Mouse (Mus musculus): ENCODE data around the gene Dohh.

The Dohh gene

DNA sequence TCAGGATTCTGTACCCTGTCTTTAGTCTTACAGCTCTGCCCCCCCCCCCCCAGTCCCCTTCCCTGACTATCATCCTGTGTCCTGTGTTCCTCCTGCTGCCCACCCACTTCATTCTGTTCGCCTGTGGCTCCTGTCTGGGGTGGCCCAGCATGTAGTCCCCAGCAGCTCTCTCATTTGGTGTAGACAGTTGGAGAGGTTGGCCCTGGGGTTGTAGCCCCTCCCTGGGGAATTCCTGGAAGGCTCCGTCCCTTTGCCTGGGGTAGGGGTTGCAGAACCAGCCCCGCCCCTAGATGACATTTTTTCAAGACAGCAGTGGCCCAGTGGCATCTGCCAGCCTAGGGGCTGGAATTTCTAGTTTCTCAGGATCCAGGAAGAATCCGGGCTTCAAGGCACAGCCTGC, 26.0 kb upstream of the Dohh start:
- no peak for DNase-seq

DNA sequence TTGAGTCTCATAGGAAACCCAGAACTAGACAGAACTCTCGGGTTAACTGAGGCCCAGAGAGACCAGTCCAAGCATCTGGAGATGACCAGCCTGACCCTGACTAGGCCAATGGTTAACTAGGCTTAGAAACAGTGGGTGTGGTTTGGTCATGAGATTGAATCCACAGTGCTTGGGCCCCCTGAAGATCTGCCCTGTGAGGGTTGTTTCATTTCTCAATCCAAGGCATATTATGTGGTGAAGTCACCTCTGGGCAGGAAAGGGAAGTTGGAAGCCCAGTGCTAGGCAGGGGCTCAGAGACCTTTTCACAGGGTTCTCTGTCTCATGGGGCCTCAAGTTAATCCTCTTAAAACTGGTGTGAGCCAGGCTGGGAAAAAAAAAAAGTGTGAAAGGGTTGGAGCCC, 25.4 kb upstream of the Dohh start:
- DNase-seq = no peak

DNA sequence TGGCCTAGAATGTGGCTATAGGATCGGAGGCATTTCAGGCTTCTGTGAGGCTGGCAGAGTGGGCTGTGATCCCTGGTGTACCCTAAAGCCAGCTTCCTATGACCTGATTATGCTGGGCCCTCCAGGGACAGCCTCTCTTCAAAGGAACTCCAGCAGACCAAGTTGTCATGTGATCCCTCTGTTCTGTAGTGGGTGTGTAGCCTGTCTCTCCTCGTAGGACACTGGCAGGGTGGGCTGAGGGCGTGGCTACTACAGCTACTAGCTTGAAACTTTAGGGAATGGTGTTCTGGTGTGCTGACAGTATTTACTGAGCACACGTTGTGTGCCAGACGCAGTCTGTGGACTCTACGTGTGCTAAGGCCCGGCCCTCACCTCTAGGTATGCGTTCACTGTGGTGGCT, 23.5 kb upstream of the Dohh start:
- DNase-seq = no peak

GRCm38 (mm10) chr10:81362336-81362949, 21.8 kb upstream of the Dohh start:
- DNase-seq = no peak

DNA sequence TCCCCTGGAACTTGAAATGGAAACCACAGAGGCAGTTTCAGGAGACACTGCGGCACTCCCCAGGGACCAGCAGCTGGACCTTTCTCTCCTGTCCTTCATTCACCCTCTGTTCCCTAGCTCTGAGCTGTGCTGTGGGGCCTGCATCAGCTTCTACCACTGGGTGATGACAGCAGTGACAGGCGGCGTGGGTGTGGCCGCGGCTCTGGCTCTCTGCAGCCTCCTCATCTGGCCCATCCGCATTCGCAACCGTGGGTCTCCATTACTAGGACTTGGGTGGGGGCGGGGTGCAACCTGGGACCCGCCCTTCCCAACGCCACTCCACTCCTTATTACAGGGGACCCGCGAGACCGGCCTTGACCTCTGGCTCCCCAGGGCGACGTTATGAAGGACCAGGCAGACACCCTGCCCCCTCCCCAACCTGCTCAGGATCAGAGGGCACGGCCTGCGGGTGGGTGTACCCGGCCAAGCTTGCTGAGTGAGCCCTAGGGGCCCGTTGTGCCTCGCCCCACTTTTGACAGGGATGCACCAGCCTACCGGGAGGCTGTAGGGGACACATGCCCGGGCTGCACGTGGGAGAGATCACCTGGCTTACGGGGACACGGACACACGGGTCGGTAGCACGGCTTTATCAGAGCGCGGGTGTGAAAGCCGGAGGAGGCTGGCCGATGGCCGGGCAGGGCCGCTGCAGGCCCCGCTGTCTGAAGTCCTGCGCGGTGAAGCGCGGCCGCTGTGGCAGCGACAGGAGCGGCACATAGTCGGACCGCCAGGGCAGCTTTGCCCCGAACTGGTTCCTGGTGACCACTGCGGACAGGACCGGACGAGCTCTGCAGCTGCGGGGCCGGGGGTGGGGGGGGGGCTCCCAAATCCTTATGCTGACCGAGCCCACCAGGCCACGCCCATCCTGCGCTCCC, 20.5 kb upstream of the Dohh start:
- DNase-seq = peak in 1 of 2 experiments; percentile 32

GRCm38 (mm10) chr10:81364666-81365065, 19.6 kb upstream of the Dohh start:
- peak; percentile 57 for DNase-seq

GRCm38 (mm10) chr10:81365073-81365472, 19.2 kb upstream of the Dohh start:
- peak in 1 of 2 experiments; percentile 56 for DNase-seq

DNA sequence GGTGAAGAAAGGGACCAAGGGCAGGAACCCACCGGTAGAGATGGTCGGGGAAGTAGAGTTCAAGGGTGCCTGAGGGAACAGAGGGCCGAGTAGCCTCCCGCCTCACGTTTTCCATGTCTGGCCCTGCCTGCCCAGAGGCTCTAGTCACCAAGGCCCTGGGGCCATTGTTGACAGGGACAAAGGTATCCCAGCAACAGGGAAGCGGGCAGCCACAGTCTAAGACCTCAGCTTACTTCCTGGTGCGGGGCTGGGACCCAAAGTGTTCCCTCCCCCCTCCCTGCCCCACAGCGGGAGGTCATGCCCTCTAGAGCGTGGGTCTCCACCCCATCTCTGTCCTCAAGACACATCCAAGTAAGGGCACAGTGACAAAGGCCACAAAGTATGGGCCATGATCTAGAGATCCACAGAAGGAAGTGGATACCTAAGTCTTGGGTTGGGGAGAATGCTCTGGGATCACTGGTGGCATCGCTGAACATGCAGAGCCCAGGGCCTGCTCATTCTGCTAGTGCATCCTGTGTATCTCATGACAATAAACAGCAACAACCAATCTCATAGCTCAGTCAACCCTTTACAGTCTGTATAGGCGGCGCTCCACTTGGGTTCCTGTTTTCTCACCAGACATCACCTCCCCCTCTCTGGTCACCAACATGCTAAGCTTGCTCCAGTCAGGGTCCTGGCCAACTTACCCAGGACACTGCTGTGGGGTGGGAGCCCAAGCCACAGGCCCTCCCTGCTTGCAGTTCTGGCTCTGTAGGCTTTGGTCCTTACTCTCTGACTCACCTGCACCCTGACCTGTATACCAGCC, 18.4 kb upstream of the Dohh start, which contains the start of gene 4930404N11Rik:
TSS of gene 4930404N11Rik (minus strand) at position 145 of the 805 bp plus-strand sequence.
- DNase-seq = peak; percentile 37 to 38

DNA sequence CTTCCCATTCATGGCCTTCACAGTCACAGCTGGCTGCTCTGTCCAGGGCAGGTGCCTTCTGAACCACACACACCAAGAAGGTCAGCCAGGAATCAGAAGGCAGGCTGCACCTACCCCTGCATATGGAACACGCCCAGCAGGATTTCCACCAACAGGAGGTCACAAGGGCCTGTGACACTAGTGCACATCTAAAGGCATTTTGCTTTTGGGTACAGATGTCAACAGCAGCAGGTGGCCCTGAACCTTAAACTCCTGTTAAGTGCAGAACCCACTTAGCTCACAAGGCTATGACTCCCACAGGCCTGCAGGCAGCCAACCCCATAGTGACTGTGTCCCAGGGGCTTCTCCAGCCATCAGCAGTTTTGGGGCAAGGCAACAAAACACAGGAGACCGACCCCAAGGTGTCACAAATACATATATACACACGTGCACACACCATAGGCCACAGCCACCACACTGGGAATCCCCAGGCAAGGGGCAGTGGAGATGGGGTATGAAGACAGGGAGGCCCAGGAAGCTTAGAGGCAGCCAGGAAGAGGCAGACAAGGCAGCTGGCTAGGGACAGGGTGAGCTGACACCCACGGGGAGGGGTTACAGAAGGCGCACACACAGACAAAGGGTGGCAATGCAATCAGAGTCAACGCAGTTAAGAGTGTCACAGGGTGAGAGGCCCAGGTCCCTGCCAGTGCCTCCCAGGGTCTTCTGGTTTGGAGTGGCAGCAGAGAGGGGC, 17.6 kb upstream of the Dohh start:
- DNase-seq = no peak

GRCm38 (mm10) chr10:81367207-81367495, 17.1 kb upstream of the Dohh start:
- DNase-seq = peak; percentile 49 to 61

- no peak for DNase-seq
These were observed 8.9 kb upstream of the Dohh start for GRCm38 (mm10) chr10:81375322-81375721.

GRCm38 (mm10) chr10:81376561-81377361, 7.5 kb upstream of the Dohh start:
- DNase-seq = peak in 1 of 2 experiments; percentile 39

- peak in 1 of 2 experiments; percentile 4 for DNase-seq
These were observed 6.9 kb upstream of the Dohh start for GRCm38 (mm10) chr10:81377362-81377664.

GRCm38 (mm10) chr10:81377793-81378552, 6.3 kb upstream of the Dohh start, which contains the start of gene Fzr1:
TSS of gene Fzr1 (minus strand) at chr10:81378516.
- no peak for DNase-seq

DNA sequence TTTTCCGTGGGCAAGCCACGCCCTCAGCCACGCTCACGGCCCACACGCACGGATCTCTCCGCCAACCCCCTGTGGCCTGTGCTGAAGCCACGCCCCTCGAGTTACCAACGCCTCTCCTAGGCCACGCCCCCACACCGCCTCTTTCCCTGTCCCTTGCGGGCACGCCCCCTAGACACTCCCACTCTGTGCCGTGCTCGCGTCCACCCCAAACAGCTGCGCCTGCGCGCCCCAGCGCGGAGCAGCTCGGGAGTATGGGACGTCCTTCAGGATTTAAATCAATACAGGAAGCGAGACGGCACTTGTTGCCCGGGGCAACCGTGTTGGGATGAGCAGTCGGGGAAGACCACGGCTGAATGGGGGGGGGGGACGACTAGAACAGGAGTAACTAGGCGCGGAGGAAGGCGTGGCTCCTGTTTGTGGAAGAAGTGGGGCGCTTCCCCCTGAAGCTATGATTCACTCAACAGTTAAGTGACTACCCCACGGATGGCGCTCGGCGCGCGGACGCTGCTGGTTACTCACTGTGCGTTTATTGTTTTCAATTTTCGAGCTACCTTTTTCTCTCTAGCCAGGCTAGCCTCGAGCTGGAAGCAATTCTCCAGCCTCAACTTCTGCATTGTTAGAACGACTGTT, 5.6 kb upstream of the Dohh start:
- DNase-seq = peak; percentile 100

- DNase-seq = no peak
These were observed 5.1 kb upstream of the Dohh start for GRCm38 (mm10) chr10:81379183-81379553.

- no peak for DNase-seq
These were observed 4.3 kb upstream of the Dohh start for GRCm38 (mm10) chr10:81379809-81380378.

GRCm38 (mm10) chr10:81382039-81382438, 2.2 kb upstream of the Dohh start:
- peak in 1 of 2 experiments; percentile 52 for DNase-seq

- no peak for DNase-seq
These were observed 366 bp downstream of the Dohh start for GRCm38 (mm10) chr10:81384605-81384982.

- peak; percentile 13 to 55 for DNase-seq
These were observed 1.5 kb downstream of the Dohh start for GRCm38 (mm10) chr10:81385603-81386306.
